Mouse (Mus musculus): ENCODE data around the gene Fmnl2. TPM values are rescaled to one million over a fixed set of nuclear protein-coding genes. Genes with fewer than 3 reads are reported as not detected.

Fmnl2 gene
- polyA plus RNA-seq (2012; rRNA removed): 17.9 and 21.4 TPM in 2 replicates

DNA sequence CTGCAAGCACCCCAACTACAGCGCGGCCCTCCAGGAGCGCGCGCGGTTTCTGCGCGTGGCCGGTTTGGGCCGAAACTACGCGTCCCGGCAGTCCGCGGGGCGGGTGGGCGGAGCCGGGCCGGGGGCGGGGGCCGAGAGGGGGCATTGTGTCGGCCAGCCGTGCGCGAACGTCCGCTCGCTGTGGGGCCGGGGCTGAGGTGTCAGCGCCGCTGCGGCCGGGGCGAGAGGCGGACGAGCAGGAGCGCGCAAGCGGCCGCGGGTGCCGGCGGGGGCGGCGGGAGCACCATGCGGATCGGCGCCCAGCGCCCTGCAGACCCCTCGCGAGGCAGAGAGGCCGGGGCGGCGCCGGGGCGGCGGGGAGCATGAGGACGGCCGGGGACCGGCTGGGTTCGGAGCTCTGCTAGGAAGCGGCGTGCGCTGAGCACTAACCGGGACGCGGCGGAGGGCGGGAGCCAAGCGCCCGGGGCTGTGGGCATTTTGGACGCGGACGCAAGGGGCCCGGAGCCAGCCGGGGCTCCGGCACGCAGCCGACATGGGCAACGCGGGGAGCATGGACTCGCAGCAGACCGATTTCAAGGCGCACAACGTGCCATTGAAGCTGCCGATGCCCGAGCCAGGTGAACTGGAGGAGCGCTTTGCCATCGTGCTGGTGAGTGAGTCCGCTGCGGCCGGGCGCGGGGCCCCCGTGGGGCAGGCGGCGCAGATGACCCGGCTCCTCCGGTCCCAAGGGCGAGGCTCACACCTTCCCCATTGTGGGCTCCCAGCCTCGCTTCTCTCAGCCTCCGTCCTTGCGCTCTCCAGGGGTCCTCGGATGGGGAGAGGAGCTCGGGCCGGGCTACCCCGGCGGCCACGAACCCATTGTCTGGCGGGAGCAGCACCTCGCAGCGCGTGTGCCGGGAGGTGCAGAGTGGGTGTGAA lies at the start of gene Fmnl2:
Gene Fmnl2 (plus strand): TSS at position 250 of the 918 bp plus-strand sequence.
- peak; percentile 60 for DNase-seq (ENCODE audit: low spot score)

- no peak for DNase-seq (ENCODE audit: low spot score)
Measured at GRCm38 (mm10) chr2:52809988-52810387, 47.7 kb upstream of the Fmnl2 start.

DNA sequence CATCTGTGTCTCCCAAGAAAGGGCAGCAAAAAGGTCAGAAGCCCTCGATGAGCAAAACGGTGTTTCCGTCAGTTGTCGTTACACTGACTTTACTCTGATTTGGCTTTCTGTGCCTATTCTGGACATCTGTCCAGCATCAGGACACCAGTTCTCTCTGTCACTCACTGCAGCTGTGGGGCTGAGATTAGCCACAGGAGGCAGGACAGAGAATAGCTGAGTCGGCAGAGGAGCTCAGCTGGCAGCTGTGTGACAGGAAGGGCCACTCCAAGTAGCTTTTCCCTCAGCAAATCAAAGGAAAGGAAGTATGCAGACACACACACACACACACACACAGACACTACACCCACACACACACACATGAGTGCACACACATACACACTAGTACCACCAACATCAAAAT lies 46.0 kb upstream of the Fmnl2 start:
- DNase-seq (ENCODE audit: low spot score): no peak

- DNase-seq (ENCODE audit: low spot score): no peak
Measured at GRCm38 (mm10) chr2:52817341-52817740, 40.3 kb upstream of the Fmnl2 start.

GRCm38 (mm10) chr2:52818944-52819343 lies 38.7 kb upstream of the Fmnl2 start:
- no peak for DNase-seq (ENCODE audit: low spot score)

DNA sequence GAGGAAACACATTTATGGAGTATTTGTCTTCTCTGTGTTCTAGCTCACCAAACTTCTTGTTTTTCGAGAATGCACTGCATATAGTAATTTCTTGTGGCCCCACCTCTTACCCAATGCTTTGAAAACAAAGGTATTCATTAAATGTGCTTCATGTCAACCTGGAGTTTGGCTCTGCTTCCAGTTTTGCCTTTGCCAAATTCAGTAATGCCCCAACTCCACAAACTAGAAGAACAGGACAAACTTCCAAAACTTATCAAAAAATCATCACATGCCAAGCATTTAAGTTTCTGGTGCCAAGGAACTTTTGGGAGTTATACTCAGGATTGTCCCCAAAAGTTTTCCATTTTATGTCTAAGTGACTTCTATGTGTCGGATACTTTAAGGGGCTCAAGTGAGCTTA lies 35.4 kb upstream of the Fmnl2 start:
- no peak for DNase-seq (ENCODE audit: low spot score)

- DNase-seq (ENCODE audit: low spot score): no peak
Measured at GRCm38 (mm10) chr2:52828077-52828476, 29.6 kb upstream of the Fmnl2 start.

DNA sequence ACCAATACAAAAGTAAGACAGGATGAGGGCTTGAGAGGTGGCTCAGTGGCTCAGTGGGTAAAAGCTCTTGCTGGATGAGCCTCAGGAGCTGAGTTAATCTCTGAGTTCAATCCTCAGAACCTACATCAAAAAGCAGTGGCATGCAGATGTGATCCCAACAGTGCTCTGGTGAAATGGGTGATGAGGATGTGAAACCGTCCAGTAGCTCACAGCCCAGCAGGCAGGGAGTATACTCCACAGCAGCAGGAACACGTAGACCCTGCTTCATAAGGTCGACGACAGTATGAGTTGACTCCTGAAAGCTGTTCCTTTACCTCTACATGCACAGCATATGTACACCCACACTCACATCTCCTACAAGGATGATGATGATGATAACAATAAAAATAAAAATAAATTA lies 27.1 kb upstream of the Fmnl2 start:
- no peak for DNase-seq (ENCODE audit: low spot score)

- no peak for DNase-seq (ENCODE audit: low spot score)
Measured at GRCm38 (mm10) chr2:52831585-52831984, 26.1 kb upstream of the Fmnl2 start.

- no peak for DNase-seq (ENCODE audit: low spot score)
Measured at GRCm38 (mm10) chr2:52835726-52836125, 21.9 kb upstream of the Fmnl2 start.

DNA sequence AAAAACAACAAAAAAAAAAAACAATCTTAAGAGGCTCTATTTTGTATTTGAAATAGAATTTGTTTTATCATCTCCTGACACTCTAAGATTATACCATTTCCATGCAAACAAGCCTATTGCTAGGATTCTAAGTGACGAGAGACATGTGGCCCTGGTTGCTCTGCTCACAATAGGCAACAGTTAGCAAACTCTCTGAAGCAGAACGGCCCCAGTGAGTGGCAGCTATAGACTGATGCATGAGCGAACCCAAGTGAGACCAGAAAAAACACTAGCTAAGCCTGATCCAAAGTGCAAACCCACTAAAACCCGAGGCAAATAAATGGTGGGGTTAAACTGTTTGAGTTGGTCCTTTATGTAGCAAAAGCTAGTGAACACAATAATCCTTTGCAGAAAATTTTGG lies 18.6 kb upstream of the Fmnl2 start:
- no peak for DNase-seq (ENCODE audit: low spot score)

- no peak for DNase-seq (ENCODE audit: low spot score)
Measured at GRCm38 (mm10) chr2:52839868-52840267, 17.8 kb upstream of the Fmnl2 start.

- no peak for DNase-seq (ENCODE audit: low spot score)
Measured at GRCm38 (mm10) chr2:52843861-52844260, 13.8 kb upstream of the Fmnl2 start.

DNA sequence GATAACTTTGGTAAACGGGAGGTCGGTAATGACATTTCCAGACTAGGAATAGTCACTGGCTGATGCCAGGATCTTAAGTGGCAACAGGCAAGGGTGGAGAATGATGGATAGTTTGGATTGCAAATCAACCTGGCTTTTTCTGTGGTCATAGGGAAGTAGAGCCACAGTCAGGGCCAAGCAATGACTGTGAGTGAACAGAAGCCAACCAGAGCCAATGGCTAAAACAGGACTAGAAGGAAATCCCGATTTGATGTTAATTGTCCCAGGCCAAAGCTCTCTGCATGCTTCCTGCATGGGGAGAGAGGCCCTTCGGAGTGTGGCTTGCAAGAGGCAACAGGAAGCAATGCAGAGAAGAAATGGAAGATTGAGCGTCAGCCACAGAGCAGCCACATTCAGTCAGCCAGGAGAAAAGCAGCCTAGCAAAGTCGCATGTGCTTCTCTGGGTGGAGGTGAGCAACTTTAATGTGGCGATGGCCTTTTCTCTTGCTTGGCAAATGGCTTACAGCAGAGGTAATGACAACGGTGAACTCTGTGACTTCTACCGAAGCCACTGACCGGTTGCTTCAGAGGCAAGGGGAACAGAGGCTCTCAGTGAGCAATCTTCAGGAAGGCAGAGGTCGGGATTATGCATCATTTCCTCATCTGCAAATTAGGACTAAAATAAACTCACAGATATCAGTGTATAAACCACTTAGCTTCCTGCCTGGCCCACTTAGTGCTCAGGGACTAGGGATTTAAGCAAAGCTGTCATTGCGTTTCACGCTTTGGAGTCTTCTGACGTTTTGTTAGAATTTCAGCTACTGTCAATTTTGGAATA lies 12.5 kb upstream of the Fmnl2 start:
- DNase-seq (ENCODE audit: low spot score): no peak

- no peak for DNase-seq (ENCODE audit: low spot score)
Measured at GRCm38 (mm10) chr2:52846506-52846905, 11.2 kb upstream of the Fmnl2 start.

- no peak for DNase-seq (ENCODE audit: low spot score)
Measured at GRCm38 (mm10) chr2:52849092-52849491, 8.6 kb upstream of the Fmnl2 start.

- DNase-seq (ENCODE audit: low spot score): peak; percentile 41
Measured at GRCm38 (mm10) chr2:52858529-52859465, 1.1 kb downstream of the Fmnl2 start.

DNA sequence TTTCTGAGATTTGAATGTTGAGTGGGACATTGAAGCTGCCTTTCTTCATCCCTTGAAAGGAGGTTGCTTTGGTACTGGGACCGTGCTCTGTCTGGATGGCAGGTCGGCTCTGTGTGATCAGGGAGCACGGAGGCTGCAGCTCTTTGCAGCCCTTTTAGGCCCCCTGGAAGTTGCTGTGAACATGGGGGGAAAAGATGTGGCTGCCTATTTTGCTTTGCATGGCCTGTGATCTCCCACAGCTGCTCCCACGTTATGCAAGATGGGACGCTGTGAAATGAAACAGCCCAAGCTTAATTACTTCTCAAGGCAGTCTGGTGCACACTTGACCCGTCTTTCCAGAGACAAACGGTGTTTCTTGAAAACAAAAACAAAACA lies 1.8 kb downstream of the Fmnl2 start:
- no peak for DNase-seq (ENCODE audit: low spot score)

GRCm38 (mm10) chr2:52860111-52860775 lies 2.6 kb downstream of the Fmnl2 start:
- no peak for DNase-seq (ENCODE audit: low spot score)

- no peak for DNase-seq (ENCODE audit: low spot score)
Measured at GRCm38 (mm10) chr2:52862046-52862759, 4.5 kb downstream of the Fmnl2 start.

DNA sequence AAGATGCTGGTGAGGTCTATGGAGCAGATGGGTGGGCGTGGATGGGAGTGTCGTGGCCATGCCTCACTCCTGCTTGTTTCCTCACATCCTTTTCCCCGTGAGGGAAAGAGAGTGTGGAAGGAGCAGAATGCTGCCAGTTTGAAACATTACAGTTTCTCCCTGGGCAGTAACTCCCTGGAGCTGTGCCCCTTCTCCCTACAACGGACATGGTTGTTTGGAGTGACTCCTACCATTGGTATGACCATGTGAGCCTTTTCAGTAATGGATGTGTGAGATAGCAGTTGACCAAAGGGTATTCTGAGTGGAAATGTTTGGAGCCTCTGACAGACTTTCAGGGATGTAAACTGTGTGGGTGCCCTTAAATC lies 5.1 kb downstream of the Fmnl2 start:
- DNase-seq (ENCODE audit: low spot score): no peak
